Mouse (Mus musculus): ENCODE results near the gene Zfp639. TPM values are rescaled to one million over a fixed set of nuclear protein-coding genes. Genes with fewer than 3 reads are reported as not detected.

The Zfp639 gene
- polyA plus RNA-seq, 1 experiment from 2014 or later, result 40.0 TPM

DNA sequence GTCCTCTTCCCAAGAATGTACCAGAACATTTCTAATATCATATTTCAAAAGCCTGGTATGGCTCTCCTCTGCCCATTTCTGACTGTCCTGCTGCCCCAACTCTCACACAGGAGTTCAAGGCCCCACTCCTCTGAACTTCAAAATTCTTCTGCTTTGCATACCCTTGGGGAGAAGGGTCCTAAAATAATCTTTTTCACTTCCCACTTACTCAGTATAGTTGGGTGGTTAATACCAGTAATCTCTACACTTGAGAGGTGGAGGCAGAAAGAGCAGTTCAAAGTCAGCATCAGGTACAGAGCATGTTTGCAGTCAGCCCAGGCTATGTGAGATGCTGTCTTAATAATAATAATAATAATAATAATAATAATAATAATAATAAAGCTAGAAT, 19.1 kb upstream of the Zfp639 start:
- H3K9me3 ChIP-seq, result no peaks in the 10 kb centered on the region
- ATAC-seq (ENCODE audit: low FRiP score, low read depth), result no peak
- no peak overlapping the region for H3K4me3 ChIP-seq
- H3K4me2 ChIP-seq, result no peak overlapping the region
- no peaks in the 10 kb centered on the region for H3K4me1 ChIP-seq (replicated peaks)
- no peaks in the 10 kb centered on the region for H3K36me3 ChIP-seq
- H3K9ac ChIP-seq, result no peak overlapping the region
- no peaks in the 10 kb centered on the region for H3K27me3 ChIP-seq
- no peak overlapping the region for H3K27ac ChIP-seq (replicated peaks)

DNA sequence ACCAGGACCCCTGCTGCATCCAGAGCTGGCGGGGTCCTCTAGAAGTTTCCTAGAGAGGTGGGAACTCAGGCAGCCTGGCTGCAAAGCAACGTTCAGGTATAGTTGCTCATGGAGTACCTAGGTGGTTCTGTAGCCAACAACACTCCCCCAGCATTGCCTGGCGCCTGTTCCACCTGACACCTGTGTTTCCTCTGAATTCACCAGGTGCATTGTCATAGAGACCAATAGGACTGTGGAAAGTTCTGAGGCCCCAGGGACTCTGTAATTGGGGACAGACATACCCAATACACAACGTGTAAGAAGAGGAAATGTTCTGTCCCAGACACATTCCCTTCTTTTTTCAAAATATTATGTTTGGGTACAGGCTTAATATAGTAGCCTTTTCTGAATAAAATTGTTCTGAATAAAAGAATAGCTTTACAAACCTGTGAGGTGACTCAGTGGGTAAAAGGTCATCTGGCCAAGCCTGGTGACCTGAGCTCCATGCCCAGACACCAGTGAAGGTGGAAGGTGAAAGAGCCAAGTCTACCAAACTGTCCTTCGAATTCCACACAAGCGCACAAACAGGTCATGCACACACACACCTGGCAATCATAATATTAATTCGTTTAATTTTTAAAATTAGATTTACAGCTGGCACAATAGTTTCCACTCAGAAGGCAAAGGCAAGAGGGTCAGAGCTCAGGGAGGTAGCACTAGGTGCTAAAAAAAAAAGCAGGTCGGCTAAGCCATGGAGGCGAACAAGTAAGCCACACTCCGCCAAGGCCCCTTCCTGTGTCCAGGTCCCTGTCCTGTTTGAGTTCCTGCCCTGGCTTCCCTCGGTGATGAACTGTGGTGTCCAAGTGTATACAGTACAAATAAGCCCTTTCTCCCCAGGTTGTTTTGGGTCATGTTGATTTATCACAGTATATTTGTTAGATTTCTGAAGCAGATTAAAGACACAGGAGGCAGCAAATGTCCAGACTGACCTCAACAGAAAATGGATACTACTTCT, 17.7 kb upstream of the Zfp639 start, which contains the start of gene Kcnmb3:
Kcnmb3 (minus strand) TSS at position 135 of the 994 bp plus-strand sequence.
- H3K4me3 ChIP-seq, result no peak within 1 kb of the TSS
- no peaks in the 10 kb centered on the region for H3K27me3 ChIP-seq
- no peaks in the 10 kb centered on the region for H3K9me3 ChIP-seq
- H3K4me1 ChIP-seq (replicated peaks), result no peaks in the 10 kb centered on the region
- ATAC-seq (ENCODE audit: low FRiP score, low read depth), result no peak
- H3K9ac ChIP-seq, result no peak within 1 kb of the TSS
- no peak within 1 kb of the TSS for H3K4me2 ChIP-seq
- H3K36me3 ChIP-seq, result no peaks in the 10 kb centered on the region
- 85% methylated on average over 11 of the region's 11 CpGs for WGBS
- H3K27ac ChIP-seq (replicated peaks), result no peak within 1 kb of the TSS

DNA sequence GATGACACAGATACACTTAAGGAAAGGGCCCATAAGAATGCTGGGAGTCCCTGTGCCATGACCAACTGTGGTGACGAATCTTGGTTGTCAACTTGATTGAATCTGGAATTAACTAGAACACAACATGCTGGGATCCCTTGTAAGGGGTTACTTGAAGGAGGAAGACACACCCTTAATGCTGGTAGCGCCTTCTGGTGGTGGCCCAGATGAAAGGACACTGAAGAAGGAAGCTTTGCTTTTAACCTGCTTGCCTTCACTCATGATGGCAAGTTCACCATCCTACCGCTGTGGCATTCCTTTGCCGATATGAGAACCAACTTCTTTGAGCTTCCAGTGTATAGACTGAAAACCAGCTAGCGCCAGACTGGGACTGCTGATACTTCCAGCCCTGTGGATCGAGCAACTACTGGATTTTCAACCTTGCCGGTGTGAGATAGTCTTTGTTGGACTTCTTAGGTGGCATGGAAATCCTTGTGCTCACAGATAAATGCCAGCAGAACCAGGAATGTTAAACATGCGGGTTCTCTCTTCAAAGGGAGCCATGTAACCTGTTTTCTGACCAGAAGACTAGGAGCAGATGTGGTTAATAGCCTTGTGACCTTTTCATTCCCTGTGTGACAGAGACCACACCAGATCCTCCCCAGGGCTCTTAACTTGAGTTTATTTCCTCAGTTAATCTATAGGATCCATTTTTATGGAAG, 15.5 kb upstream of the Zfp639 start:
- Histone ChIP-seq H3K36me3 (no peaks in the 10 kb centered on the region), H3K9ac (no peak overlapping the region), H3K4me2 (no peak overlapping the region), H3K27me3 (no peaks in the 10 kb centered on the region), H3K4me1 (replicated peaks) (no peaks in the 10 kb centered on the region), H3K4me3 (no peak overlapping the region), H3K27ac (replicated peaks) (no peak overlapping the region), H3K9me3 (no peaks in the 10 kb centered on the region)
- WGBS, result 88% methylated on average over 8 of the region's 8 CpGs
- ATAC-seq (ENCODE audit: low FRiP score, low read depth), result no peak

DNA sequence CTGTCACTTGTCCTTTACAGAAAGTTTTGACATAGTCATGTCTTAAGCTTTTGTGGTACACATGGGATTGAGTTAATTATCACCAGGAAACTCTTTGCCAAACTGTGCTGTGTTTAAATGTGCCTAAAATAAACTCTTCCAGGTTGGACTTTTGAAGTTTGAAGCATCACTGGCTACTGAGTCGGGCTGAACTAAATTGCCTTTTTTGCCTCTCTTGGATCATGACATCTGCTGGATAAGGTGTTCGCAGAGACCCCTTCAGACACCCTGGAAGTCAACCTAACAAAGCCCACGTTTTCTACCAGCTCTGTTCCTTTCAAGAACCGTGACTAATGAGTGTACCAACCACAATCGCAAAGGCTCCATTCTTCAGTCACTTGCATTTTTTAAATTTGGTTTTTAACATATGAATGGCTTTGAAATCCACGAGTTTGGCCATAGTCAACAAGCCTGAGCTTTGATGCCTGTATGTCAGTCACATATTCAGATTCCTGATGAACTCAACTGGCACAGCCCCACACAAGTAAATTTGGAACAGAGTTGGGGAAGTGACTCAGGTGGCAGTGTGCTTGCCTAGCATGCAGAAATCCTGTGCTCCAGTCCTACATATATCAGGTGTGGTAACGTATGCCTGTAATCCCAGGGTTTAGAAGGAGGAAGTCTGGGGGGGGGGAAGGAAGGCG, 14.8 kb upstream of the Zfp639 start:
- no peak for ATAC-seq (ENCODE audit: low FRiP score, low read depth)
- Histone ChIP-seq H3K27me3 (no peaks in the 10 kb centered on the region), H3K4me2 (no peak overlapping the region), H3K9ac (no peak overlapping the region), H3K4me1 (replicated peaks) (no peaks in the 10 kb centered on the region), H3K27ac (replicated peaks) (no peak overlapping the region), H3K9me3 (no peaks in the 10 kb centered on the region), H3K36me3 (no peaks in the 10 kb centered on the region), H3K4me3 (no peak overlapping the region)
- WGBS, result 29% methylated on average over 8 of the region's 8 CpGs

DNA sequence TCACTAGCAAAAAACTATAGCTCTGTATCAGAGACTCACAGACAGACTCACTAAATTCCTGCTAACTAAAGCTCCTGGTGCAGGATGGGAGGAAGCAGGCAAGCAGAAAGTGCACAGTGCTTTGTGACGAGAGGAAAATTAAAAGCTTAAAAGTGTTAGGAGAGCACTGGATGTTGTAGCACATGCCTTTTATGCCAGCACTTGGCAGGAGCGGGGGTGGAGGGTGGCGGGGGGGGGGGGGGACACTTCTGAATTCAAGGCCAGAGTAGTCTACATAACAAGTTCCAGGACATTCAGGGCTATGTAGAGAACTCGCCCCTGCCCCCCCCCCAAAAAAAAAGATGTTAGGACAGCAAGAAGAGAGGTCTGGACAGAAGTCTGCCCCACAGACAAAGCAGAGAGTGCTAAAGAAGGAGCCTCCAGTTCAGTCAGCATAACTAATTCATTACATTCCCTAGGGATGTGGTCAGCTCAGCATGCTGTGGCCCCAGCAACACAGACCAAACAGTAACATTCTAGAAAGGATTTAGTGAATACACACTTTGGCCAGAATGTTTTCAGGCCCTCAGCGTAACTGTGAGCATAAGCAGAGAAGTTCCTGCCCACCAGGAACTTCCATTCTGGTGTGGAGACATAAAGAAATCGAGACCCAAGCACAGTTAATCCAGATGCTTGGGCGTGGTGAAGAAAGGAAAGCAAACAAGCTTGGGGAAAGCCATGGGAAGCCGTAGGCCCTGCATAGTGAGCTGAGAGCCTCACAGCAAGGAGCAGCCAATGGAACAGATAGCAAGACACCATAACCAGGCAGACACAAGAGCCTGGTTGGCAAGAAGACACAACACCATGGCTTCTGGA, 14.0 kb upstream of the Zfp639 start:
- Histone ChIP-seq H3K36me3 (no peaks in the 10 kb centered on the region), H3K4me3 (no peak overlapping the region), H3K4me1 (replicated peaks) (no peaks in the 10 kb centered on the region), H3K4me2 (no peak overlapping the region), H3K9me3 (no peaks in the 10 kb centered on the region), H3K27me3 (no peaks in the 10 kb centered on the region), H3K9ac (no peak overlapping the region), H3K27ac (replicated peaks) (no peak overlapping the region)
- no peak; the same call in 1 of the 2 replicates for ATAC-seq (ENCODE audit: low FRiP score, low read depth)
- 39% methylated on average over 8 of the region's 8 CpGs for WGBS

DNA sequence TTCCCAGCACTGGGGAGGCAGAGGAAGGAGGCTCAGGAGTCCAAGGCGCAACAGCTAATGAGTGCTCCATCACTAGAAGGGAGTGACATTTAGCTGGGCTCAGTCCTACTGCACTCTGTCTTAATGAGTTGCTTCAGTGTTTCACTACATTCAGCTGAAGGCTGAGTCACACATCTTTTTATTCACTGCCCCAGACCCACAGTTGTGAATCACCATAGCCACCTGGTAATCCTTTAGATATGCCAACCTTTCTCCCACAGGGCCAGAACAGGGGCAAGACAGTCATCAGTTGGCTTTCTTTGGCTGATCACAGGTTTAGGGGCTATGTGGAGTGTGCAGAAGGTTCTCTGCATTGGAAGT, 13.4 kb upstream of the Zfp639 start:
- 85% methylated on average over 1 of the region's 1 CpGs for WGBS
- Histone ChIP-seq H3K4me2 (no peak overlapping the region), H3K27ac (replicated peaks) (no peak overlapping the region), H3K36me3 (no peaks in the 10 kb centered on the region), H3K4me3 (no peak overlapping the region), H3K27me3 (no peaks in the 10 kb centered on the region), H3K9me3 (no peaks in the 10 kb centered on the region), H3K4me1 (replicated peaks) (no peaks in the 10 kb centered on the region), H3K9ac (no peak overlapping the region)
- ATAC-seq (ENCODE audit: low FRiP score, low read depth), result no peak

DNA sequence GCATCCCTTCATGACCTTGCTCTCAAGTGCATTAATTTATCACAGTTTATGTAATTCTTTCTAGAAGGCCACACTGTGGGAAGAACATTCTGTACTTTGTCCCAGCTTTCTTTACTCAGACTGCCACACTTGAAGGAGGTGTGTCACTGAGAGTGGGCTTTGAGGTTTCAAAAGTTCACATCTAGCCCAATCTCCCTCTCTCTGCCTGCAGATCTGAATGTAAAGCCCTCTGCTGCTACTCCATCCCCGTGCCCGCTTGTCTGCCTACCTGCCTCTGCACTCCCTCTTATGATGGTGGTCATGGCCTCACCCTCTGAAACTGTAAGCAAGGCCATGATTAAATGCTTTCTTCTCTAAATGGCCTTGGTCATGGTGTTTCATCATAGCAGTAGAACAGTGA, 9.7 kb upstream of the Zfp639 start:
- H3K4me3 ChIP-seq, result no peak overlapping the region
- H3K27me3 ChIP-seq, result no peaks in the 10 kb centered on the region
- no peak overlapping the region for H3K9ac ChIP-seq
- no peaks in the 10 kb centered on the region for H3K36me3 ChIP-seq
- no peak overlapping the region for H3K4me2 ChIP-seq
- H3K27ac ChIP-seq (replicated peaks), result no peak overlapping the region
- WGBS, result 93% methylated on average over 2 of the region's 2 CpGs
- ATAC-seq (ENCODE audit: low FRiP score, low read depth), result no peak
- H3K9me3 ChIP-seq, result no peaks in the 10 kb centered on the region
- H3K4me1 ChIP-seq (replicated peaks), result no peaks in the 10 kb centered on the region

DNA sequence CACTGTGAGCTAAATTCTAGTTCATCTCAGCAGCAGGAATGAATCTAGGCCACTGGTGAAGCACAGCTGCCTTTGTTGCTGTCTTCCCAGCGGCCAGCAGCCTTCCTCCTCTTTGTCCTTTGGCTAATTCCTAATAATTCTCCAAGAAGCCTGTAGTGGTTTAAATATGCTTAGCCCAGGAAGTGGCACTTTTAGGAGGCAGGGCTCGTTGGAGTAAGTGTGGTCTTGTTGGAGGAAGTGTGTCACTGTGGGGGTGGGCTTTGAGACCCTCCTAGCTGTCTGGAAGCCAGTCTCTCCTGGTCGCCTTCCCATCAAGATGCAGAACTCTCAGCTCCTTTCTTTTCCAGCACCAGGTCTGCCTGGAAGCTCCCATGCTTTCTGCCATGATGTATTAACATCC, 4.2 kb upstream of the Zfp639 start:
- 68% methylated on average over 3 of the region's 3 CpGs for WGBS
- Histone ChIP-seq H3K4me1 (replicated peaks) (peaks cover 14% of the 10 kb centered on the region), H3K4me2 (no peak overlapping the region), H3K9me3 (no peaks in the 10 kb centered on the region), H3K4me3 (no peak overlapping the region), H3K27me3 (no peaks in the 10 kb centered on the region), H3K9ac (no peak overlapping the region), H3K27ac (replicated peaks) (no peak overlapping the region), H3K36me3 (no peaks in the 10 kb centered on the region)
- no peak for ATAC-seq (ENCODE audit: low FRiP score, low read depth)

DNA sequence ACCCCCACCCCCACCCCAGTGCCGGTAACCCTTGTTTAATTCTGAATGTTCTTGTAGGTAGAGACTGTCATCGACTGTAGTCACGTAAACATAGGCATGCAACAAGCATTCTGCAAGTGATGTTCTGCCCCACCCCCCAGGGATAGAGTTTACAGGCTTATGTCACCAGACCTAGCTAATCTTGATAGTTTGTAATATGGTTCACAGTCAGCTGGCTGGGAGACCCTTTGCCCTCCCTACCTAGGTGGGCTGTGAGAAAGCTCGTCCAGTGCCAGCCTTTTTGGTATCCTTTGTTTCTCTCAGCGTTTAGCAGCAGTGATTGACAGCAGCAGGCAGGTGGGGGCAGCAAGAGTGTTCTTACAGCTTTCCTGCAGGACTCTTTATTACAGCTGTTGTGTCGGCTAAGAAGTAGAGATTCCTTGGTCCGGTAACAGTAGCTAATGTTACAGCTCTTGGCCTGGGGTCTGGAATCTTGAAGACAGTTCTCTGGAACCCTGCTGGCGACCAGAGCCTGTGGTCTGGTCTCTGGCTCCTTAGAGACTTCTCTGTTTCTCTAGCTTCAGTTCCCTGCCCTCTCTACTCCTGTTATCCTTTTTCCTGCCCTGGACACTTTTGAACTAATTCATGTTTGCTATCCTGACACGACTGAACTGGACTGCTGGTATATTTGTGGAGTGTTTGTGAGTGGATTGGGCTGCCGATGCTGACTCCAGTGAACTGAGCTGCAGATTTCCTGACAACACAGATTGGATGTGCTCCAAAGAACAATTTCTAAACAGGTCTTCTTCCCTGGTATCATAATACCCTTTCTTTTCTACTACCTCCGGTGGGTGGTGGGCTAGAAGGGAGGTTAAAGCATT, 3.5 kb upstream of the Zfp639 start:
- H3K9me3 ChIP-seq, result no peaks in the 10 kb centered on the region
- no peak overlapping the region for H3K4me2 ChIP-seq
- H3K4me1 ChIP-seq (replicated peaks), result peaks cover 19% of the 10 kb centered on the region
- WGBS, result 61% methylated on average over 11 of the region's 11 CpGs
- H3K36me3 ChIP-seq, result no peaks in the 10 kb centered on the region
- H3K27ac ChIP-seq (replicated peaks), result no peak overlapping the region
- no peak for ATAC-seq (ENCODE audit: low FRiP score, low read depth)
- H3K9ac ChIP-seq, result no peak overlapping the region
- no peak overlapping the region for H3K4me3 ChIP-seq
- no peaks in the 10 kb centered on the region for H3K27me3 ChIP-seq

DNA sequence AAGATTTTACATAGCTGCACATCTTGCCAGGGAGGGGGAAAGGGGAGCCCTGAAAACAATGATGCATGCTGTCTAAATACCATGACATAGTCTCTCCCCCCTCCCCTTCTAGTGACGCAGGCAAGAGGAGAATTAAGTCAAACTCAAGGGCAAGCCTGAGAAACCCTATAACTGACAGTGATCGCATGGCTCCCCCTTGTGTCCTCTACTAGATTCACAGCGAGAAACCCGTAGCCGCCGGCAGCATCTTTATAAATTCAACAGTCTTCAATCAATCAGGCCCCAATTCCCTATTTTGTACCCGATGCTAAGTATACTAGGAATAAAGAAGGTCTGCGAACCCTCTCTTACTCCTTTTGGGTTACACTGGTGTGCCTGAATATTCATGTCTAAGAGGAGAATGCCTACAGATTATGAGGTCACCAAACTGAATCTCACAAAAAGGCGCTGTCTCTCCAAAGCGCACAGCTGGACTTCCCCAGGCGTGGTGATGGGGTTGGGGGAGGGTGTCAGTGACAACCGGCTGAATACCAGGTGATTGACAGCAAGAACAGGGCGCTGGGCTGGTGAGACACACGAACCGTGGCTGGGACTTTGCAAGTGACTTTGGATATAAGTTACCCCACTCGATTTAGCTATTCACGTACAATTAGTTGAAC, 1.3 kb upstream of the Zfp639 start:
- no peak for ATAC-seq (ENCODE audit: low FRiP score, low read depth)
- no peaks in the 10 kb centered on the region for H3K9me3 ChIP-seq
- 3% methylated on average over 17 of the region's 17 CpGs for WGBS
- H3K27ac ChIP-seq (replicated peaks), result peak overlapping the region; percentile 78; the same call in 1 of the 2 replicates
- peaks cover 38% of the 10 kb centered on the region for H3K4me1 ChIP-seq (replicated peaks)
- H3K9ac ChIP-seq, result no peak overlapping the region
- H3K4me3 ChIP-seq, result peak overlapping the region; percentile 17; the same call in 1 of the 2 replicates
- no peaks in the 10 kb centered on the region for H3K27me3 ChIP-seq
- peak overlapping the region; percentile 65 for H3K4me2 ChIP-seq
- no peaks in the 10 kb centered on the region for H3K36me3 ChIP-seq

Measured in hindbrain, embryonic 15.5 days (tissue).